Mouse (Mus musculus) neural tube, embryonic 13.5 days (tissue): Measurements from ENCODE around the gene Lbx1. TPM values are rescaled to one million over a fixed set of nuclear protein-coding genes. Genes with fewer than 3 reads are reported as not detected.

Source experiments
- ATAC-seq: fragments of 200-750 bp; cut with Nextera tagmentation; 2 replicates; pipeline ENCODE4 v1.8.0; 2017; ENCODE audit warnings: low read depth, mild to moderate bottlenecking, moderate TSS enrichment, moderate library complexity
- H3K27ac ChIP-seq: fragments of 300-500 bp; sonication (generic); replicated peaks from 2 replicates; pipeline ENCODE4 v1.5.1; 2015; ENCODE audit warnings: moderate library complexity, mild to moderate bottlenecking, inconsistent platforms
- H3K27me3 ChIP-seq: fragments of 300-500 bp; sonication (generic); 2 replicates; pipeline ENCODE4 v1.6.1; 2015; ENCODE audit warnings: mild to moderate bottlenecking, inconsistent platforms
- H3K36me3 ChIP-seq: fragments of 300-500 bp; sonication (generic); 2 replicates; pipeline ENCODE4 v1.6.1; 2015; ENCODE audit warnings: mild to moderate bottlenecking, inconsistent platforms
- H3K4me1 ChIP-seq: fragments of 300-500 bp; sonication (generic); replicated peaks from 2 replicates; pipeline ENCODE4 v1.6.1; 2015; ENCODE audit warnings: inconsistent platforms
- H3K4me2 ChIP-seq: fragments of 300-500 bp; sonication (generic); 2 replicates; pipeline ENCODE4 v1.6.1; 2015; ENCODE audit warnings: inconsistent platforms, mild to moderate bottlenecking, moderate library complexity
- H3K4me3 ChIP-seq: fragments of 300-500 bp; sonication (generic); 2 replicates; pipeline ENCODE4 v1.5.1; 2015; ENCODE audit warnings: mild to moderate bottlenecking, inconsistent platforms
- H3K9ac ChIP-seq: fragments of 300-500 bp; sonication (generic); 2 replicates; pipeline ENCODE4 v1.6.1; 2015; ENCODE audit warnings: moderate library complexity, mild to moderate bottlenecking, inconsistent platforms
- H3K9me3 ChIP-seq: fragments of 300-500 bp; sonication (generic); 2 replicates; pipeline ENCODE4 v1.6.1; 2016; ENCODE audit warnings: inconsistent platforms
- WGBS: fragments of 180-500 bp; shearing (Covaris S2); methylation state at CpG from one replicate; pipeline ENCODE4 v1.1.7; 2015; 5-methylcytosine and 5-hydroxymethylcytosine counted together
- polyA plus RNA-seq: library from polyadenylated mRNA; unstranded; fragments of >200 nt; fragmentation: Nextera tagmentation; extraction: Ambion mirVana; gene quantifications from 2 replicates; pipeline ENCODE4 v1.2.1, GENCODE M21; 2015

Gene Lbx1
- polyA plus RNA-seq, result 16.0 and 16.9 TPM in 2 replicates

GRCm38 (mm10) chr19:45235766-45236362, at the start of gene Lbx1:
TSS of gene Lbx1 (minus strand) at chr19:45235812.
- H3K27ac ChIP-seq, result peak within 1 kb of the TSS; percentile 99
- peaks cover 2% of the 10 kb centered on the region; the same call in 1 of the 2 replicates for H3K36me3 ChIP-seq
- peak within 1 kb of the TSS; percentile 75 for H3K4me2 ChIP-seq
- WGBS, result under 1% methylated on average over 30 of the region's 30 CpGs
- H3K9ac ChIP-seq, result peak within 1 kb of the TSS; percentile 96
- peaks cover 72% of the 10 kb centered on the region for H3K27me3 ChIP-seq
- H3K4me1 ChIP-seq, result peaks cover 49% of the 10 kb centered on the region
- H3K4me3 ChIP-seq, result peak within 1 kb of the TSS; percentile 68
- peak; percentile 83 for ATAC-seq
- no peaks in the 10 kb centered on the region for H3K9me3 ChIP-seq

GRCm38 (mm10) chr19:45283302-45283701, 47.7 kb upstream of the Lbx1 start:
- 7% methylated on average over 10 of the region's 10 CpGs for WGBS
- Histone ChIP-seq H3K4me2 (no peak overlapping the region), H3K9me3 (no peaks in the 10 kb centered on the region), H3K36me3 (no peaks in the 10 kb centered on the region), H3K27me3 (0 out of 2 replicates have a peak, but pooled peaks cover 3% of the 10 kb centered on the region), H3K27ac (0 out of 2 replicates have a peak overlapping the region, but pooled peaks have one; percentile 24), H3K4me3 (no peak overlapping the region), H3K4me1 (peaks cover 11% of the 10 kb centered on the region), H3K9ac (no peak overlapping the region; the same call in 1 of the 2 replicates)
- ATAC-seq, result no peak; the same call in 1 of the 2 replicates

GRCm38 (mm10) chr19:45276196-45276595, 40.6 kb upstream of the Lbx1 start:
- H3K4me1 ChIP-seq, result peaks cover 15% of the 10 kb centered on the region
- peak overlapping the region; percentile 24; the same call in 1 of the 2 replicates for H3K27ac ChIP-seq
- H3K27me3 ChIP-seq, result no peaks in the 10 kb centered on the region
- ATAC-seq, result no peak
- no peak overlapping the region for H3K4me2 ChIP-seq
- H3K9me3 ChIP-seq, result no peaks in the 10 kb centered on the region
- H3K36me3 ChIP-seq, result no peaks in the 10 kb centered on the region
- 75% methylated on average over 4 of the region's 4 CpGs for whole genome bisulfite sequencing
- H3K9ac ChIP-seq, result no peak overlapping the region
- no peak overlapping the region for H3K4me3 ChIP-seq

- Histone ChIP-seq H3K9me3 (no peaks in the 10 kb centered on the region), H3K36me3 (no peaks in the 10 kb centered on the region), H3K4me1 (peaks cover 21% of the 10 kb centered on the region), H3K4me2 (no peak overlapping the region), H3K27me3 (no peaks in the 10 kb centered on the region), H3K4me3 (no peak overlapping the region), H3K27ac (no peak overlapping the region), H3K9ac (no peak overlapping the region)
- WGBS, result 22% methylated on average over 10 of the region's 10 CpGs
- no peak for ATAC-seq
These were observed 36.4 kb upstream of the Lbx1 start for GRCm38 (mm10) chr19:45271986-45272385.

GRCm38 (mm10) chr19:45262995-45263394, 27.4 kb upstream of the Lbx1 start:
- WGBS, result 68% methylated on average over 10 of the region's 10 CpGs

GRCm38 (mm10) chr19:45257414-45258326, 22.1 kb upstream of the Lbx1 start:
- 48% methylated on average over 15 of the region's 15 CpGs for WGBS
- H3K4me2 ChIP-seq, result no peak overlapping the region
- peaks cover 11% of the 10 kb centered on the region for H3K27me3 ChIP-seq
- no peak overlapping the region for H3K27ac ChIP-seq
- ATAC-seq, result no peak
- H3K9ac ChIP-seq, result 0 out of 2 replicates have a peak overlapping the region, but pooled peaks have one; percentile 8
- H3K9me3 ChIP-seq, result no peaks in the 10 kb centered on the region
- H3K36me3 ChIP-seq, result no peaks in the 10 kb centered on the region
- no peak overlapping the region for H3K4me3 ChIP-seq
- peaks cover 11% of the 10 kb centered on the region for H3K4me1 ChIP-seq

More at GRCm38 (mm10) chr19:45262995-45263394, 27.4 kb upstream of the Lbx1 start:
- Histone ChIP-seq H3K36me3 (no peaks in the 10 kb centered on the region), H3K9ac (no peak overlapping the region), H3K4me1 (peaks cover 2% of the 10 kb centered on the region), H3K27ac (no peak overlapping the region), H3K9me3 (no peaks in the 10 kb centered on the region), H3K4me3 (no peak overlapping the region), H3K4me2 (no peak overlapping the region), H3K27me3 (peaks cover 6% of the 10 kb centered on the region)
- no peak for ATAC-seq

GRCm38 (mm10) chr19:45254806-45255205, 19.2 kb upstream of the Lbx1 start:
- ATAC-seq, result no peak
- H3K36me3 ChIP-seq, result no peaks in the 10 kb centered on the region
- H3K27me3 ChIP-seq, result peaks cover 27% of the 10 kb centered on the region
- H3K4me3 ChIP-seq, result no peak overlapping the region
- H3K4me1 ChIP-seq, result peaks cover 11% of the 10 kb centered on the region
- no peak overlapping the region for H3K4me2 ChIP-seq
- 64% methylated on average over 7 of the region's 7 CpGs for WGBS
- no peak overlapping the region for H3K9ac ChIP-seq
- no peaks in the 10 kb centered on the region for H3K9me3 ChIP-seq
- H3K27ac ChIP-seq, result no peak overlapping the region

GRCm38 (mm10) chr19:45252436-45252835, 16.8 kb upstream of the Lbx1 start:
- Histone ChIP-seq H3K4me2 (no peak overlapping the region), H3K27me3 (peaks cover 32% of the 10 kb centered on the region), H3K4me3 (no peak overlapping the region), H3K4me1 (peaks cover 3% of the 10 kb centered on the region), H3K27ac (no peak overlapping the region), H3K9me3 (no peaks in the 10 kb centered on the region), H3K36me3 (0 out of 2 replicates have a peak, but pooled peaks cover under 1% of the 10 kb centered on the region), H3K9ac (no peak overlapping the region)
- no peak for ATAC-seq
- WGBS, result 68% methylated on average over 3 of the region's 3 CpGs

- Histone ChIP-seq H3K4me3 (no peak overlapping the region), H3K9ac (no peak overlapping the region), H3K27ac (no peak overlapping the region), H3K9me3 (no peaks in the 10 kb centered on the region), H3K36me3 (0 out of 2 replicates have a peak, but pooled peaks cover 3% of the 10 kb centered on the region), H3K4me1 (peaks cover 8% of the 10 kb centered on the region), H3K4me2 (no peak overlapping the region), H3K27me3 (peaks cover 68% of the 10 kb centered on the region)
- WGBS, result 56% methylated on average over 19 of the region's 19 CpGs
- peak; percentile 20; the same call in 1 of the 2 replicates for ATAC-seq
These were observed 13.1 kb upstream of the Lbx1 start for GRCm38 (mm10) chr19:45248691-45249090.

GRCm38 (mm10) chr19:45243918-45244700, 8.5 kb upstream of the Lbx1 start:
- Histone ChIP-seq H3K4me1 (peaks cover 47% of the 10 kb centered on the region), H3K4me2 (peak overlapping the region; percentile 25; the same call in 1 of the 2 replicates), H3K9ac (no peak overlapping the region), H3K4me3 (no peak overlapping the region), H3K27ac (no peak overlapping the region), H3K36me3 (0 out of 2 replicates have a peak, but pooled peaks cover 3% of the 10 kb centered on the region), H3K9me3 (no peaks in the 10 kb centered on the region), H3K27me3 (peaks cover 94% of the 10 kb centered on the region)
- 3% methylated on average over 29 of the region's 29 CpGs for WGBS
- ATAC-seq, result no peak

GRCm38 (mm10) chr19:45243264-45243602, 7.6 kb upstream of the Lbx1 start:
- no peak for ATAC-seq
- 6% methylated on average over 5 of the region's 5 CpGs for WGBS
- no peak overlapping the region for H3K4me3 ChIP-seq
- H3K36me3 ChIP-seq, result 0 out of 2 replicates have a peak, but pooled peaks cover 3% of the 10 kb centered on the region
- no peaks in the 10 kb centered on the region for H3K9me3 ChIP-seq
- H3K27ac ChIP-seq, result no peak overlapping the region
- H3K27me3 ChIP-seq, result peaks cover 94% of the 10 kb centered on the region
- H3K4me2 ChIP-seq, result peak overlapping the region; percentile 45
- H3K9ac ChIP-seq, result 0 out of 2 replicates have a peak overlapping the region, but pooled peaks have one; percentile 49
- H3K4me1 ChIP-seq, result peaks cover 56% of the 10 kb centered on the region
